ENCODE assay signal across 8 mouse cellular contexts in the genomic region with DNA sequence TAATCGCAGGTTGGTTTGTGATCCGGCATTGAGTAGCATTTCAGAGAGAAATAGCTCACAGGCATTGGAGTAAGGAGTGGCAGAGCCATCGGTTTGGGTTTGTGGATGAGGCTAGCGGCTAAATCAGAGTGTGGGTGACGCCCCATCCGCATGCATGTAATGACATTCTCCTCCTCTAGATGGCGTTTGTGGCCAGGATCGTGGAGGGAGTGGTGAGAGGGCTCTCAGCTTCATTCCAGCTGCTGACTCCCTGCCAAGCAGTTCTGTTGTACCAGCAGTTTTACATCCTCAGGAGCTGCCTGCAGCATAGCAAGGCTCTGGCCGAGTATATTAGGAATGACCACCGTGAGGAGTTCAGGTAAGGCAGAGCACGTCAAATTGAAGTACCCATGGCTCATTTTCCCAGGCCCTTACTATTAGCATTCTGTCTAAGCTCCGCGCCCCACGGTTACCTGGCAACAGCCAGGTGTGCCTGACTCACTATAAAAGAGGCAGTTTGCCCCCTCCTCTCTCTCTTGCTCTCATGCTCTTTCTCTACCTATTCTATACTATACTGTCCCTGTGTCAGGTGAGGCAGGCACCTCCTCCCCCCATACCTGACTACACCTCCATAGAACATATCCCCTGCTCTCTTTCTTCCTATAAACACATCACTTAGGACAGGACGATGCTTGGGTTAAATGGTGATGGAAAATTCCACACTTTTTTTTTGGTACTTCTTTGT. TPM values are rescaled to one million over a fixed set of nuclear protein-coding genes. Genes with fewer than 3 reads are reported as not detected.
DNase-seq lines count a peak whose midpoint lies in the region; ATAC-seq lines count a peak whose summit lies in the region.

No protein-coding gene starts in this region.

- H3K4me1 ChIP-seq in embryonic facial prominence, embryonic 14.5 days (ENCODE audit: control insufficient read depth, insufficient read depth, low read length): no peaks in the 10 kb centered on the region
- H3K4me1 ChIP-seq in limb, embryonic 11.5 days (ENCODE audit: control insufficient read depth, insufficient read depth, low read length): no peaks in the 10 kb centered on the region
- peaks cover 9% of the 10 kb centered on the region for H3K4me1 ChIP-seq in midbrain, embryonic 15.5 days
- H3K4me1 ChIP-seq in stomach, embryonic 14.5 days (ENCODE audit: control insufficient read depth, insufficient read depth, low read length): no peaks in the 10 kb centered on the region

- H3K4me2 ChIP-seq in embryonic facial prominence, embryonic 14.5 days (ENCODE audit: low read depth, low read length): no peak overlapping the region
- no peak overlapping the region for H3K4me2 ChIP-seq in limb, embryonic 11.5 days (ENCODE audit: low read depth, severe bottlenecking)
- H3K4me2 ChIP-seq in midbrain, embryonic 15.5 days: peak overlapping the region; percentile 34
- H3K4me2 ChIP-seq in stomach, embryonic 14.5 days (replicated peaks; ENCODE audit: low read depth, low read length): no peak overlapping the region

- H3K9me3 ChIP-seq in embryonic facial prominence, embryonic 14.5 days (ENCODE audit: control insufficient read depth, low read length): no peaks in the 10 kb centered on the region
- H3K9me3 ChIP-seq in limb, embryonic 11.5 days (ENCODE audit: control insufficient read depth, low read length): no peaks in the 10 kb centered on the region
- no peaks in the 10 kb centered on the region for H3K9me3 ChIP-seq in midbrain, embryonic 15.5 days
- no peaks in the 10 kb centered on the region for H3K9me3 ChIP-seq in stomach, embryonic 14.5 days (ENCODE audit: control insufficient read depth, low read depth, low read length)

- no peak overlapping the region for H3K27ac ChIP-seq in embryonic facial prominence, embryonic 14.5 days (replicated peaks; ENCODE audit: low read depth, low read length)
- no peak overlapping the region for H3K27ac ChIP-seq in limb, embryonic 11.5 days (replicated peaks; ENCODE audit: low read depth, low read length)
- H3K27ac ChIP-seq in midbrain, embryonic 15.5 days: peak overlapping the region; percentile 65
- peak overlapping the region; percentile 50; the same call in 1 of the 2 replicates for H3K27ac ChIP-seq in stomach, embryonic 14.5 days (ENCODE audit: low read length)

- no peaks in the 10 kb centered on the region for H3K36me3 ChIP-seq in embryonic facial prominence, embryonic 14.5 days (ENCODE audit: control insufficient read depth, insufficient read depth, low read length)
- no peaks in the 10 kb centered on the region for H3K36me3 ChIP-seq in limb, embryonic 11.5 days (ENCODE audit: control insufficient read depth, insufficient read depth, low read length)
- H3K36me3 ChIP-seq in midbrain, embryonic 15.5 days (replicated peaks): no peaks in the 10 kb centered on the region
- H3K36me3 ChIP-seq in stomach, embryonic 14.5 days (ENCODE audit: control insufficient read depth, insufficient read depth, low read length): no peaks in the 10 kb centered on the region

- no peak overlapping the region for H3K4me3 ChIP-seq in embryonic facial prominence, embryonic 14.5 days (ENCODE audit: low read depth, low read length)
- H3K4me3 ChIP-seq in limb, embryonic 11.5 days (ENCODE audit: low read depth, low read length): no peak overlapping the region
- H3K4me3 ChIP-seq in midbrain, embryonic 15.5 days: no peak overlapping the region
- no peak overlapping the region for H3K4me3 ChIP-seq in stomach, embryonic 14.5 days (ENCODE audit: low read depth, low read length)

- no peak overlapping the region for H3K9ac ChIP-seq in embryonic facial prominence, embryonic 14.5 days (ENCODE audit: low read depth, low read length)
- H3K9ac ChIP-seq in limb, embryonic 11.5 days (ENCODE audit: low read length): no peak overlapping the region
- peak overlapping the region; percentile 2; the same call in 1 of the 2 replicates for H3K9ac ChIP-seq in midbrain, embryonic 15.5 days
- H3K9ac ChIP-seq in stomach, embryonic 14.5 days (replicated peaks; ENCODE audit: low read depth, low read length): no peak overlapping the region

- peak; percentile 47 to 53 for DNase-seq in B cell, adult 2 months
- peak; percentile 60 to 73 for DNase-seq in adrenal gland, postnatal 36 days
- DNase-seq in embryonic facial prominence, embryonic 14.5 days (ENCODE audit: low spot score): peak; percentile 92
- DNase-seq in heart, adult 9 months (ENCODE audit: low spot score in 2 of 2): peak; percentile 52 to 58
- peak; percentile 80 for DNase-seq in kidney, adult 9 months
- peak; percentile 87 for DNase-seq in limb, embryonic 11.5 days (ENCODE audit: low spot score)

- ATAC-seq in embryonic facial prominence, embryonic 14.5 days (ENCODE audit: low read depth): peak; percentile 83
- ATAC-seq in limb, embryonic 11.5 days (ENCODE audit: insufficient number of reproducible peaks, low FRiP score, low TSS enrichment, low read depth): peak; percentile 67
- ATAC-seq in midbrain, embryonic 15.5 days (replicated peaks): peak; percentile 90
- peak; percentile 73; the same call in 1 of the 2 replicates for ATAC-seq in stomach, embryonic 14.5 days (ENCODE audit: insufficient number of reproducible peaks, insufficient read depth, low FRiP score, low read depth)

- 20% methylated on average over 15 of the region's 15 CpGs for WGBS in embryonic facial prominence, embryonic 14.5 days
- 19% methylated on average over 15 of the region's 15 CpGs for WGBS in limb, embryonic 11.5 days
- WGBS in midbrain, embryonic 15.5 days: 18% methylated on average over 15 of the region's 15 CpGs
- 21% methylated on average over 15 of the region's 15 CpGs for WGBS in stomach, embryonic 14.5 days

- no peaks in the 10 kb centered on the region for H3K27me3 ChIP-seq in embryonic facial prominence, embryonic 14.5 days (replicated peaks; ENCODE audit: control insufficient read depth, insufficient read depth, low read length)
- no peaks in the 10 kb centered on the region for H3K27me3 ChIP-seq in limb, embryonic 11.5 days (ENCODE audit: control insufficient read depth, insufficient read depth, low read length)
- H3K27me3 ChIP-seq in midbrain, embryonic 15.5 days (replicated peaks): no peaks in the 10 kb centered on the region
- no peaks in the 10 kb centered on the region for H3K27me3 ChIP-seq in stomach, embryonic 14.5 days (ENCODE audit: control insufficient read depth, insufficient read depth, low read length)

RNA-seq across cellular contexts. Expression of a gene that starts 48.4 kb away (rescaled TPM):
- not detected for total RNA-seq in adrenal gland, postnatal 36 days (2021)
- polyA plus RNA-seq in embryonic facial prominence, embryonic 14.5 days (2014; fragmentation: Nextera tagmentation; extraction: Ambion mirVana): 1.7 and 2.2 TPM in 2 replicates
- 1.2 and 1.8 TPM in 2 replicates for polyA plus RNA-seq in limb, embryonic 11.5 days (2014; fragmentation: Nextera tagmentation; extraction: Ambion mirVana)
- polyA plus RNA-seq in midbrain, embryonic 15.5 days (2015; fragmentation: Nextera tagmentation; extraction: Ambion mirVana): 0.26 and 0.35 TPM in 2 replicates
- polyA plus RNA-seq in stomach, embryonic 14.5 days (2014; fragmentation: Nextera tagmentation; extraction: Ambion mirVana): 2.2 and 2.3 TPM in 2 replicates

RNA-seq across cellular contexts. Expression of a gene that starts 50.0 kb away (rescaled TPM):
- total RNA-seq in adrenal gland, postnatal 36 days (2021): 10 to 100 TPM in 1 of 2 experiments, 1 to 10 TPM in 1; 9.0 to 13.3 TPM
- polyA plus RNA-seq in embryonic facial prominence, embryonic 14.5 days (2014; fragmentation: Nextera tagmentation; extraction: Ambion mirVana): 2.9 and 4.2 TPM in 2 replicates
- polyA plus RNA-seq in limb, embryonic 11.5 days (2014; fragmentation: Nextera tagmentation; extraction: Ambion mirVana): 2.6 and 3.4 TPM in 2 replicates
- 2.3 and 2.6 TPM in 2 replicates for polyA plus RNA-seq in midbrain, embryonic 15.5 days (2015; fragmentation: Nextera tagmentation; extraction: Ambion mirVana)
- polyA plus RNA-seq in stomach, embryonic 14.5 days (2014; fragmentation: Nextera tagmentation; extraction: Ambion mirVana): 3.9 and 5.2 TPM in 2 replicates

Comparison
In these comparisons a context has a peak if more than half of its experiments do, and no peak if none do; other contexts are left out.
1. H3K27ac ChIP-seq: peak in midbrain, embryonic 15.5 days (single experiment) and stomach, embryonic 14.5 days (single experiment); none in embryonic facial prominence, embryonic 14.5 days (single experiment) and limb, embryonic 11.5 days (single experiment).
2. Peak in every context shown above with its lines, with median percentiles within 50 percentile points of each other: DNase-seq and ATAC-seq.